Mouse (Mus musculus): ENCODE results near the gene Olfr279.

Olfr279 gene

GRCm38 (mm10) chr15:98545151-98545550, 52.9 kb downstream of the Olfr279 start:
- no peak for DNase-seq (ENCODE audit: low spot score in 2 of 2)

- DNase-seq (ENCODE audit: low spot score in 2 of 2): no peak
These were observed 54.6 kb downstream of the Olfr279 start for GRCm38 (mm10) chr15:98546843-98547242.
